Mouse (Mus musculus): ENCODE data around the gene Rhov. TPM values are rescaled to one million over a fixed set of nuclear protein-coding genes. Genes with fewer than 3 reads are reported as not detected.
A peak's percentile ranks its signal among the peaks of the same experiment; 100 is the strongest.

Gene Rhov
- polyA plus RNA-seq, 1 experiment = not detected

DNA sequence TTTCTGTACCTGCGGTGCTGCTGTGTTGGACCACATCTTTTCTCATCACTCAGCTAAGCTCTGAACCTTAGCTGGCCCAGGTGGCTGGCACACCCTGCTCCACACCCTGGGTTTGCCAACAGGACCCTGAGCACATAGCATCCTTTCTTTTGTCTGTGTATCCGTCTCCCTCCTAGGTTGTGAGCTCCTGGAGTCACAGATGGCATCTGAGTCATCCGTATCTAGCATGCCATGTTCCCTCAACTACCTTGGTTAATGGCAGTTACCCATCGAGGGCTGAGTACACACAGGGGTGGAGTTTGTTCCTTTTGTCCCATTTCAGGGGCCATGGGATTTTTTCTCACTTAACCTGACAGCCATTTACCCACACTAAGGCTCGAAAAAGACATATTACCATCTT, 20.7 kb downstream of the Rhov start:
- Histone ChIP-seq H3K4me1 (ENCODE audit: control insufficient read depth, insufficient read depth, low read length) (0 out of 2 replicates have a peak, but pooled peaks cover 4% of the 10 kb centered on the region), H3K4me3 (ENCODE audit: insufficient read depth, low read depth, low read length) (no peak overlapping the region), H3K27ac (ENCODE audit: insufficient read depth, low read depth, low read length) (no peak overlapping the region)
- 50% methylated on average over 5 of the region's 5 CpGs for WGBS
- TF ChIP-seq CTCF (IDR thresholded peaks at IDR 0.05; ENCODE audit: insufficient read depth, low read depth, low read length) = no peak
- no peak for TF ChIP-seq POLR2A (IDR thresholded peaks at IDR 0.05; ENCODE audit: insufficient read depth, low read depth, low read length)

DNA sequence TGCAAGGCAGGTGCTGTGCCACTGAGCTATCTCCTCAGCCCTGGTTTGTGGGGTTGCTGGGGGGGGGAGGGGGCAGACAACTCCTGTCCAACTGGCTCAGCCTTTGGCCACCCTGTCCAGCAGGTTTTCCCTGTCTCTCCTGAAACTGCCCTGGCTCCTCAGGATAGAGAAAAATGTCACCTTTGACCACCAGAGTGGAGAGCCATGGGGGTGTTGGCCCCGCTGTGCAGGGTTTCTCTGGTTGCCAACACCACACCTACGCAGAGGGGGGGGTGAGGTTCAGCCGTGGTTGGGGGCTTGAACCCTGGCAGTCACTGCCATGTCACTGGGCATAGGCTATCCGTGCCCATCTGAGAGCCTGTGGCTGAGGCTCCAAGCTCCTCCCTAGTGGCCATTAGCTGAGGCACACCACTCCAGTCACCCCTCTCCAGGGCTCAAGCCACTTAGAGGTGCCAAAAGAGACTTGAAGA, 21.4 kb downstream of the Rhov start:
- Histone ChIP-seq H3K4me3 (ENCODE audit: insufficient read depth, low read depth, low read length) (no peak overlapping the region), H3K4me1 (ENCODE audit: control insufficient read depth, insufficient read depth, low read length) (0 out of 2 replicates have a peak, but pooled peaks cover 4% of the 10 kb centered on the region), H3K27ac (ENCODE audit: insufficient read depth, low read depth, low read length) (no peak overlapping the region)
- WGBS = 78% methylated on average over 4 of the region's 4 CpGs
- TF ChIP-seq CTCF (IDR thresholded peaks at IDR 0.05; ENCODE audit: insufficient read depth, low read depth, low read length) = no peak
- no peak for TF ChIP-seq POLR2A (IDR thresholded peaks at IDR 0.05; ENCODE audit: insufficient read depth, low read depth, low read length)

DNA sequence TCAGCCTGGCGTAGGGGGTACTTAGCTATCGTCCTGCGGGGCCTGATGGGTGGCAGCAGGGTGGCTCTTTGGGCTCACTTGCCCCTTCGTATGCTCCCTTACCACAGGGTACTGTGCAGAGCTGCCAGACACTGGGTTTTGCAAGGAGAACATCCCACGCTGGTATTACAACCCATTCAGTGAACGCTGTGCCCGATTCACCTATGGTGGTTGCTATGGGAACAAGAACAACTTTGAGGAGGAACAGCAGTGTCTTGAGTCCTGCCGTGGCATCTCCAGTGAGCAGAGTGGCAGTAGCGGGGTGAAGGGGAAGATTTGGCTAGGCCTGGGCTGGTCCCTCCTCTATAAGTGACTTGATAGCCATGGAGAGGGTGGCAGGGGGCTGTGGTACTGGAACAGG, 23.2 kb downstream of the Rhov start:
- TF ChIP-seq CTCF (IDR thresholded peaks at IDR 0.05; ENCODE audit: insufficient read depth, low read depth, low read length) (no peak), POLR2A (IDR thresholded peaks at IDR 0.05; ENCODE audit: insufficient read depth, low read depth, low read length) (no peak)
- 58% methylated on average over 9 of the region's 9 CpGs for WGBS

DNA sequence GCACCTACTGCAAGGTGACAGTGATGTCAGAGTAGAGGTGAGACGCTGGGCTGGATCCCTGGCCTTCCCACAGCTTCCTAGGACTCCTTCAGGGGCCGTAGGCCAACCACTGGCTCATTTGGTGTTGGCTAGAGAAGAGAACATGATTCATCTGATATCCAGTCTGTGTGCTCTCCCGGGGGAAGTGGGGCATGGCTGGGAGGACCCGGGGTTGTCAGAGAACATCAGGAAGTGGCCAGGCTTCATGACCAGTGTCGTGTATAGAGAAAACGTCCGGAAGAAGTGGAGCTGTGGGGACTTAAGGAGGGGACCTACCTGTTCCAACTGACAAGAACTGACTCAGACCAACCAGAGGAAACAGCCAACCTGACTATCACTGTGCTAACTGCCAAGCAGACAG, 25.8 kb downstream of the Rhov start:
- Histone ChIP-seq H3K4me1 (ENCODE audit: control insufficient read depth, insufficient read depth, low read length) (0 out of 2 replicates have a peak, but pooled peaks cover 4% of the 10 kb centered on the region), H3K27ac (ENCODE audit: insufficient read depth, low read depth, low read length) (no peak overlapping the region), H3K4me3 (ENCODE audit: insufficient read depth, low read depth, low read length) (no peak overlapping the region)
- 90% methylated on average over 7 of the region's 7 CpGs for WGBS
- TF ChIP-seq CTCF (IDR thresholded peaks at IDR 0.05; ENCODE audit: insufficient read depth, low read depth, low read length) (no peak), POLR2A (IDR thresholded peaks at IDR 0.05; ENCODE audit: insufficient read depth, low read depth, low read length) (no peak)

More for the DNA sequence above, 23.2 kb downstream of the Rhov start:
- no peak overlapping the region for H3K4me3 ChIP-seq (ENCODE audit: insufficient read depth, low read depth, low read length)
- H3K4me1 ChIP-seq (ENCODE audit: control insufficient read depth, insufficient read depth, low read length) = 0 out of 2 replicates have a peak, but pooled peaks cover 4% of the 10 kb centered on the region
- H3K27ac ChIP-seq (ENCODE audit: insufficient read depth, low read depth, low read length) = no peak overlapping the region

DNA sequence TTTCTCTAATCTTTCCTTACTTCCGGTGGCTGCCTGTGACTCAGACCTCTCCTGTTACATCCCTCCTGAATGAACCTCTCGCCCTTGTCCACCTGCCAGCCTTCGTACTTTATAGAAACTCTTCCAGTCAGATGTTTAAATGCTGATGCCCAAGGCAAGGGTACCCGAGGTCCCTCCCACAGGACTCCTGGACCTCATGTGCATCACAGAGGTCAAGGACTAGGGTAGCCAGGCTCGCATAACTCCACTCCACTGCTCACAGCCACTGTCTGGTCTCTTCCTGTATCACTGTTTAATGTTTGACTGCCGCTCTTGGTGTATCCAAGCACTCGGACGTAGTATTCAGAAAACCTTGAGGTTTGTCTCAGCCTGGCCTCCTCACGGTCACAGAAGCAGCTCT, 28.5 kb downstream of the Rhov start:
- Histone ChIP-seq H3K4me1 (ENCODE audit: control insufficient read depth, insufficient read depth, low read length) (peaks cover 6% of the 10 kb centered on the region), H3K4me3 (ENCODE audit: insufficient read depth, low read depth, low read length) (no peak overlapping the region), H3K27ac (ENCODE audit: insufficient read depth, low read depth, low read length) (no peak overlapping the region)
- WGBS = 87% methylated on average over 9 of the region's 9 CpGs
- no peak for TF ChIP-seq CTCF (IDR thresholded peaks at IDR 0.05; ENCODE audit: insufficient read depth, low read depth, low read length)
- no peak for TF ChIP-seq POLR2A (IDR thresholded peaks at IDR 0.05; ENCODE audit: insufficient read depth, low read depth, low read length)

DNA sequence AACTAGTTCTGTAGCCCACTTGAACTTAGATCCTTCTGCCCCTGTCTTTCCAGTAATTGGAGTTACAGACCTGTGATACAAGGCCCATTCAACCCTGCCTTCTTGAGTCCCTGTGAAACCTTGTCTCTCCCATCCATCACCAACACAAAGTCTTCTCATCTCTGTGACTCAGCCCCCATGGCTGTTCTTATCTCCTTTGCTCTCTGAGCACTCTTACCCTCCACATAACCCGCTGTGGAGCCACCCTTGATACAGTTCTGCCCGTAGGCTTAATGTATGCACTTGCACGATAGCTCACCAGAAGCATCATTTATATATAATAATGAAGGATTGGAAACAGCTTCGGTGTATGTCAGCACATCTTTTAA, 30.3 kb downstream of the Rhov start:
- TF ChIP-seq CTCF (IDR thresholded peaks at IDR 0.05; ENCODE audit: insufficient read depth, low read depth, low read length) (no peak), POLR2A (IDR thresholded peaks at IDR 0.05; ENCODE audit: insufficient read depth, low read depth, low read length) (no peak)
- Histone ChIP-seq H3K4me1 (ENCODE audit: control insufficient read depth, insufficient read depth, low read length) (peaks cover 14% of the 10 kb centered on the region), H3K4me3 (ENCODE audit: insufficient read depth, low read depth, low read length) (no peak overlapping the region), H3K27ac (ENCODE audit: insufficient read depth, low read depth, low read length) (no peak overlapping the region)
- 93% methylated on average over 4 of the region's 4 CpGs for WGBS

DNA sequence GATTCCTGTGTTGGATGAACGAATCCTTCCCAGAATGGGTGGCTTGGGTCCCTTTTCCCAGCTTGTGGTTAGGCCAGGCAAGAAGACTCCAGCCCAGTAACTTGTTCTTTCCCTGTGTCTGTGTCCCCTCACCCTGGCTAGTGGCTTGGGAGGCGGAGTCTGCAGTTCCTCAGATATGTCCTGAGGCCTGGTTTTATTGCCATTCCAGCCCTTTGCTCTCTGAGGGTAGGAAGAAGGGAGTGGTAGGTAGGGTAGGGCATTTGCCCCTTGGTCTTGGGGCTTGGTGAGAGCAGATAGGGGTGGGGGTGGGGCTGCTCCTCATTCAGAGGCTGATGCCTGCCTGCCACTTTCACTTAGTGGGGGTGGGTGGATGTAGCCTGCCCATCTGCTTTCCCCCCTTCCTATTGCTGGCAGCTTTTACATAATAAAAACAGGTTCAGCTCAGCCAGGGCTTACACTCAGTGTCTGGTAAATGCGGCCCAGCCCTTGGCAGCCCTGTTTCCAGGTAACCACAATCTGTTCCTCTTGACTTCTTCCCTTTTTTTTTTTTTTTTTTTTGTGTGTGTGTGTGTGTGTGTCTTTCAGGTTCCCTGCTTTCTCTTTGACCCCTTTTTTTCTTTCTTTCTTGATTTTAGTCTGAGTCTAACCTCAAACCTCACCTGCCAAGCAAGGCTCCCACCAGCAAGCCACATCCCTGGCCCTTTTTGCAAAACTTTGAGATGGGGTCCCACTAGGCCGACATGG, 30.8 kb downstream of the Rhov start:
- TF ChIP-seq CTCF (IDR thresholded peaks at IDR 0.05; ENCODE audit: insufficient read depth, low read depth, low read length) (no peak), POLR2A (IDR thresholded peaks at IDR 0.05; ENCODE audit: insufficient read depth, low read depth, low read length) (no peak)
- WGBS = 82% methylated on average over 4 of the region's 4 CpGs
- no peak overlapping the region for H3K27ac ChIP-seq (ENCODE audit: insufficient read depth, low read depth, low read length)
- peaks cover 14% of the 10 kb centered on the region for H3K4me1 ChIP-seq (ENCODE audit: control insufficient read depth, insufficient read depth, low read length)
- no peak overlapping the region for H3K4me3 ChIP-seq (ENCODE audit: insufficient read depth, low read depth, low read length)

DNA sequence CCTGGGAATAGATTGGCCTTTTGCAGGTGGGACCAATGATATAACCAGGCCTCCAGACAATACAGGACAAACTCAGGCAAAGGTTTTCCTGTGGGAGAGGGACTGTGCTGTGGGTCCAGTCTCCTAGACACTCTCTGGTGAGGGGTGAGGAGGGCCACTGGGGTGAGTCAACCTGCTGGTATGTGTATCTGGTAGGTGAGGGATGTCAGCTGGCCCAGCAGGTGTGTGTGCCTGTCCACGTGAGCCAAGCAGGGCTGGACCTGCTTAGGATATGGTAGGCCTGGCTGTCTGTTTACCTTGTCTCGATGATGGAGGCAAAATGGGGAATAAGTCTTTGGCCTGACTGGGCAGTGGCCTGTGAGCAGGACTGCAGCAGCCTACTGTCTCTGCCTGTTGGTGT, 32.4 kb downstream of the Rhov start:
- Histone ChIP-seq H3K4me3 (ENCODE audit: insufficient read depth, low read depth, low read length) (no peak overlapping the region), H3K27ac (ENCODE audit: insufficient read depth, low read depth, low read length) (no peak overlapping the region), H3K4me1 (ENCODE audit: control insufficient read depth, insufficient read depth, low read length) (peaks cover 14% of the 10 kb centered on the region)
- WGBS = 85% methylated on average over 2 of the region's 2 CpGs
- TF ChIP-seq POLR2A (IDR thresholded peaks at IDR 0.05; ENCODE audit: insufficient read depth, low read depth, low read length) (no peak), CTCF (IDR thresholded peaks at IDR 0.05; ENCODE audit: insufficient read depth, low read depth, low read length) (no peak)

DNA sequence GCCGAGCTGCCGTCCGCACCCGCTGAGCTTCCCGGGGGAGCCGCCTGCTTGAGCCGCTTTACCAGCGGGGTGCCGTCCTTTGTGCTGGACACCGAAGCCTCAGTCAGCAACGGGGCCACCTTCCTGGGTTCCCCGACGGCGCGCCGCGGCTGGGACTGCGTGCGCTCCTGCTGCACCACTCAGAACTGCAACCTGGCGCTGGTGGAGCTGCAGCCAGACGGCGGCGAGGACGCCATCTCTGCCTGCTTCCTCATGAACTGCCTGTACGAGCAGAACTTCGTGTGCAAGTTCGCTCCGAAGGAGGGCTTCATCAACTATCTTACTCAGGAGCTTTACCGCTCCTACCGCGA, 33.2 kb downstream of the Rhov start:
- peak overlapping the region; percentile 4 for H3K4me3 ChIP-seq (ENCODE audit: insufficient read depth, low read depth, low read length)
- no peak for TF ChIP-seq CTCF (IDR thresholded peaks at IDR 0.05; ENCODE audit: insufficient read depth, low read depth, low read length)
- no peak for TF ChIP-seq POLR2A (IDR thresholded peaks at IDR 0.05; ENCODE audit: insufficient read depth, low read depth, low read length)
- 5% methylated on average over 31 of the region's 31 CpGs for WGBS
- H3K4me1 ChIP-seq (ENCODE audit: control insufficient read depth, insufficient read depth, low read length) = peaks cover 14% of the 10 kb centered on the region
- no peak overlapping the region for H3K27ac ChIP-seq (ENCODE audit: insufficient read depth, low read depth, low read length)

Data from olfactory bulb, adult 2 months (tissue).